Mouse (Mus musculus) midbrain, embryonic 11.5 days (tissue): ENCODE measurements at regions not wholly inside any gene's neighbourhood (a gene's known extent, or its start where the extent isn't known, plus 50 kb on each side); places are given as distances from the start of the nearest gene placed in this dataset.

Source experiments
- ATAC-seq: fragments of 200-750 bp; cut with Nextera tagmentation; 2 replicates; pipeline ENCODE4 v1.8.0; 2017; ENCODE audit warnings: moderate TSS enrichment, moderate library complexity; ENCODE audit not compliant: low FRiP score
- DNase-seq: peaks from one replicate; pipeline ENCODE4 v3.0.0; 2015; ENCODE audit warnings: low spot score; ENCODE audit errors: missing footprints
- H3K27ac ChIP-seq: fragments of 300-500 bp; sonication (generic); 2 replicates; pipeline ENCODE4 v1.5.1; 2014; ENCODE audit warnings: low read depth, low read length
- H3K27me3 ChIP-seq: fragments of 300-500 bp; sonication (generic); 2 replicates; pipeline ENCODE4 v1.6.1; 2014; ENCODE audit warnings: mild to moderate bottlenecking, low read length, moderate library complexity, mixed read lengths; ENCODE audit not compliant: control insufficient read depth, insufficient read depth
- H3K36me3 ChIP-seq: fragments of 300-500 bp; sonication (generic); 2 replicates; pipeline ENCODE4 v1.6.1; 2014; ENCODE audit warnings: mild to moderate bottlenecking, low read length, moderate library complexity, mixed read lengths; ENCODE audit not compliant: control insufficient read depth, insufficient read depth
- H3K4me1 ChIP-seq: fragments of 300-500 bp; sonication (generic); 2 replicates; pipeline ENCODE4 v1.6.1; 2014; ENCODE audit warnings: low read length; ENCODE audit not compliant: control insufficient read depth, insufficient read depth
- H3K4me2 ChIP-seq: fragments of 300-500 bp; sonication (generic); 2 replicates; pipeline ENCODE4 v1.6.1; 2014; ENCODE audit warnings: mild to moderate bottlenecking, moderate library complexity
- H3K4me3 ChIP-seq: fragments of 300-500 bp; sonication (generic); 2 replicates; pipeline ENCODE4 v1.5.1; 2014; ENCODE audit warnings: low read depth, low read length
- H3K9ac ChIP-seq: fragments of 300-500 bp; sonication (generic); 2 replicates; pipeline ENCODE4 v1.6.1; 2014; ENCODE audit warnings: low read length
- H3K9me3 ChIP-seq: fragments of 300-500 bp; sonication (generic); 2 replicates; pipeline ENCODE4 v1.6.1; 2016; ENCODE audit warnings: low read length; ENCODE audit not compliant: control insufficient read depth
- WGBS: fragments of 180-500 bp; shearing (Covaris S2); extraction: QIAGEN DNeasy Blood & Tissue Kit; methylation state at CpG from one replicate; pipeline ENCODE4 v1.1.7; 2014; 5-methylcytosine and 5-hydroxymethylcytosine counted together

DNA sequence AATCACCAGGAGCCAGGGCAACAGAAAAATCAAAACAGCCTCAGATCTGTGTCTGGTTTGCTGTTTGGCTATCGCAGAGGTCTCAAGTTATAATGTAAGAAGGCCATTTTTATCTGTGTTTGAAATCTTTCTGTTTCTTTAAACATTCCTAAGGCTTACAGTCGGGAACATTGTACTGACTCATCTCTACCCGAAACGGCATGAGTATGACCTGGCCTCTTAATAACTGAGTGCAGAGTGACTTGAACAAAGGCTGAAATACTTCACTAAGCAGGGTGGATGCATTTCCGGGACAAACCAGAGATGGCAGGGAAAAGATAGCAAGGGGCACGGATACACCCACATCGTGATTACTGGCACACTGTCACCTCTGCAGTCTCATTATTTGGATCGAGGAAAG, 355.1 kb downstream of the Nedd1 start:
- DNase-seq = no peak
- Histone ChIP-seq H3K4me1 (no peaks in the 10 kb centered on the region), H3K9ac (no peak overlapping the region), H3K4me2 (no peak overlapping the region), H3K27me3 (no peaks in the 10 kb centered on the region), H3K9me3 (no peaks in the 10 kb centered on the region), H3K27ac (no peak overlapping the region), H3K36me3 (no peaks in the 10 kb centered on the region), H3K4me3 (no peak overlapping the region)
- ATAC-seq = no peak
- WGBS = 88% methylated on average over 8 of the region's 8 CpGs

DNA sequence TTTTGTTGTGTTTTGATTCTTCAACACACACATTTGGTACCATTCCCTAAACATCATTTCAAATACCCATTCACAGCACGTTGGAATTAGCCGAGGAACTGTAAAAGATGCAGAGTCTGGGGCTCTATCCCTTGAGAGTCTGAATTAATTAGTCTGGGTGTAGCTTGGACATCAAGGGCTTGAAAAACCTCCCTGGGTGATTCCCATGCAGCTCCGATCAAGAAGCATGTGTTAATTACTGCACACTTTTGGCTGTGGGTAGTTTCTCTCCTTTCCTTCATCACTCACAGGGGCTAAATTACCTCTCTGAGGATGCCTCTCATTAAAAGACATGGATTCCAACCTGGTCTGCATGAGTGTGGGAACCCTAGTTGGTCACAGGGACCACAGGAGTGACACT, 365.5 kb downstream of the Nedd1 start:
- no peak overlapping the region for H3K4me2 ChIP-seq
- H3K4me1 ChIP-seq = no peaks in the 10 kb centered on the region
- H3K9ac ChIP-seq = no peak overlapping the region
- DNase-seq (no peak), ATAC-seq (no peak)
- no peaks in the 10 kb centered on the region for H3K36me3 ChIP-seq
- WGBS = 62% methylated on average over 3 of the region's 3 CpGs
- no peak overlapping the region for H3K4me3 ChIP-seq
- no peak overlapping the region for H3K27ac ChIP-seq
- H3K27me3 ChIP-seq = no peaks in the 10 kb centered on the region
- H3K9me3 ChIP-seq = no peaks in the 10 kb centered on the region

DNA sequence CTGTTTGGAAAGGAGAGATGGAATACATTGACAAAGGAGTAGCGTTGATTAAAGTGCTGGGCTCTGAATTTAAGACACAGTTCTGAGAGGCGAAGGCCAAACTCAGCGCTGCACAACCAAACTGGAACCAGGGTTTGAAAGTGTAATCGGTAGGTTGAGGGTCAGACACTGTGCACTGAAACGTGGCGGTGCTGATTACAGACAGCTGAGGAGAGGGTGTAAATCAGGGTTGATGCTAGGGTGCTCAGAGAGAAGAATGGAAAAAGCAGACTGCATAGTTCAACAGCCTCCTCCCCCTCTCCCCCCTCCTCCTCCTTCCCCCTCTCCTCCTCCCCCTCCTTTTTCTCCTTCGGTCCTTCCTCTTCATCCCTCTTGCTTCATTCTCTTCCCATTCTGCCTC, 373.2 kb downstream of the Nedd1 start:
- no peaks in the 10 kb centered on the region for H3K36me3 ChIP-seq
- 82% methylated on average over 7 of the region's 7 CpGs for WGBS
- H3K4me2 ChIP-seq = no peak overlapping the region
- no peaks in the 10 kb centered on the region for H3K27me3 ChIP-seq
- ATAC-seq (no peak), DNase-seq (no peak)
- H3K4me1 ChIP-seq = no peaks in the 10 kb centered on the region; the same call in 1 of the 2 replicates
- no peak overlapping the region for H3K9ac ChIP-seq
- no peak overlapping the region for H3K27ac ChIP-seq
- H3K4me3 ChIP-seq = no peak overlapping the region
- H3K9me3 ChIP-seq = no peaks in the 10 kb centered on the region

DNA sequence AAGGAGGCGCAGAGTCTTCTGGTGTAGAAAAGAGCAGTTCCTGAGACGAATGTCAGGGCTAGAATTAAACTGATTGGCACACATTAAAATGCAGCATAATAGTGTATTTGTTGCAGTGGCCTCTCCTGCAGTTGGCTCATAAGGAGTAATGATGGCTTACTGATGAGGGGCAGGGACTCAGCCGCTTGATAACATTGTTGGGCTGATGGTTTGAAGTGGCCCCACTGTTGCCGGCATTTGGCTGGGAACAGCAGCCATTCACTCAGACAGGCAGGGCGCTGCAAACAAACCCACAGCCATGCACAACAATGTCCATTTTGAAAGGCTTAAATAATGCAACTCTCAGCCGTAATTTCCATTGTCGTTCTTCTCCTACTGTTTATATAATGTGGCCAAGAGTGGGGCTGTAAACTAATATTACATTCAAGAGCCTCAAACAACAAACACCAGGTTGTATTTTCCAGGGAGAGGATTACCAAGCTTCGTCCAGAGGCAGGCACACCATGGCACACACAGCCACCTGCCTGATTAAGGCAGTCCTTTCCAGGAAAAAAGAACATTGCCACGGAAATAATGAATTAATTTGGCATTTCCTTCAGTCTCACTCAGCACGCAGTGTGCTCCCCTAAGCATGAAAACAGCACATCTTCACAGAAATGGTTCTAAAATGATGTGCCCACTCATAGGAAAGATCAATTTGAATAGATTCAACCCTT, 374.1 kb downstream of the Nedd1 start:
- H3K36me3 ChIP-seq = no peaks in the 10 kb centered on the region
- no peaks in the 10 kb centered on the region; the same call in 1 of the 2 replicates for H3K4me1 ChIP-seq
- H3K4me3 ChIP-seq = no peak overlapping the region
- H3K9me3 ChIP-seq = no peaks in the 10 kb centered on the region
- ATAC-seq (no peak), DNase-seq (peak; percentile 75)
- H3K27me3 ChIP-seq = no peaks in the 10 kb centered on the region
- no peak overlapping the region for H3K4me2 ChIP-seq
- no peak overlapping the region for H3K27ac ChIP-seq
- WGBS = 69% methylated on average over 10 of the region's 10 CpGs
- H3K9ac ChIP-seq = no peak overlapping the region

DNA sequence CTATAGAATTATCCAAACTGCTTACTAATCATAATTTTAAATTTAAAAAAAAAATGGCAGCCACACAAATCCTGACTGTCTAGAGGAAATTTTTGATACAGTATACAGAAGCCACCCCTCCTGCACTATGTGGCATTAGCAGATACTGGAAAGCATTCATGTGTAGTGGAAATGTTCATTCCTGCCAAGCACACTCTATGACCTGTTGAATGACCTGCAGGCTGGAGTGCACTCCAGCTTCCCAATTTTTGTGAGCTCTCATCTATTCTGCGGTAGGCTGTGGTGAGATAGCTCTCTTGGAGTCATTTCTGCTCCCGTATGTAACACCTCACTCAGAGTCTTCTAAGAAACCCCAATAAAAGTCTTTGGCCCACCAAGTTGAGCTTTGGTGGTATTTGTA, 382.5 kb downstream of the Nedd1 start:
- no peaks in the 10 kb centered on the region for H3K27me3 ChIP-seq
- WGBS = 85% methylated on average over 2 of the region's 2 CpGs
- no peak for DNase-seq
- no peak overlapping the region for H3K27ac ChIP-seq
- no peak overlapping the region for H3K4me2 ChIP-seq
- H3K4me1 ChIP-seq = no peaks in the 10 kb centered on the region
- H3K9ac ChIP-seq = no peak overlapping the region
- ATAC-seq = no peak
- no peaks in the 10 kb centered on the region for H3K36me3 ChIP-seq
- no peaks in the 10 kb centered on the region for H3K9me3 ChIP-seq
- H3K4me3 ChIP-seq = no peak overlapping the region

DNA sequence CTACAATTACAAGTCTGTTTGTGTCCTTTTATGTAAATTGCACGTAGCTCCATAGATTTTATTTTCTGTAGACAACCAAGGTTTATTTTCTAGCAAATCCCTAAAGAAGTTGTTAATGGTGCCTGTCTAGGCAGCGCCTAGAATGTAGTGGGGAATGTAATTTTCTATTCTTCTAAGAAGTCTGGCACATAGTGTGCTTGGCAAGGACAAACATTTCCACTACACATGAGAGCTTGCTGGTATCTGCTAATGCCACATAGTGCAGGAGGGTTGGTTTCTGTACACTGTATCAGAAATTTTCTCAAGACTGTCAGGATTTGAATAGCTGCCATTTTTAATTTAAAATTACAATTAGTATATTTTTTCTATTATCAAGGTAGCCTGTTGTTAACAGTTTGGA, 385.3 kb downstream of the Nedd1 start:
- no peak for DNase-seq

DNA sequence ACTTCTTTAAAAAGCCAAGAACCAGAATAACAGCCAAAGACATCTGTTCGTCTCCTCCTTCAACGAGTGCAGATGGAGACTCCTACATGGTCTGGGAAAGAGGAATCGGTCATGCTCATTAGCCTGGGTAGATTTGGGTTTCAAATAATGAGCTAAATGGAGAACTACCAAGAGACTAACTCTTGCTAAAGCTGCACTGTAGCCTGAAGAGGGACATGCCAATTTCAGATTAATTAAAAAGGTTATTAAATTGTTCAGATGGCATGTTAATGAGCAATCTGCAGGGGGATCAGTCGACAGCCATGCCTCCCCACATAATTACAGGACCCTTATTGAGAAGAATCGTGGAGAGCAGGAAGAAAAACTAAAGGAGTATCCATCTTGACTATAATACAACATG, 386.1 kb downstream of the Nedd1 start:
- Histone ChIP-seq H3K9ac (no peak overlapping the region), H3K27me3 (no peaks in the 10 kb centered on the region), H3K36me3 (no peaks in the 10 kb centered on the region), H3K27ac (no peak overlapping the region), H3K4me2 (no peak overlapping the region), H3K4me1 (peaks cover 14% of the 10 kb centered on the region), H3K9me3 (no peaks in the 10 kb centered on the region), H3K4me3 (no peak overlapping the region)
- WGBS = 82% methylated on average over 5 of the region's 5 CpGs
- ATAC-seq (no peak), DNase-seq (no peak)

More for the DNA sequence above, 385.3 kb downstream of the Nedd1 start:
- Histone ChIP-seq H3K27ac (no peak overlapping the region), H3K27me3 (no peaks in the 10 kb centered on the region), H3K4me2 (no peak overlapping the region), H3K4me1 (peaks cover 14% of the 10 kb centered on the region), H3K4me3 (no peak overlapping the region), H3K36me3 (no peaks in the 10 kb centered on the region), H3K9ac (no peak overlapping the region), H3K9me3 (no peaks in the 10 kb centered on the region)
- WGBS = 93% methylated on average over 2 of the region's 2 CpGs
- ATAC-seq = no peak

DNA sequence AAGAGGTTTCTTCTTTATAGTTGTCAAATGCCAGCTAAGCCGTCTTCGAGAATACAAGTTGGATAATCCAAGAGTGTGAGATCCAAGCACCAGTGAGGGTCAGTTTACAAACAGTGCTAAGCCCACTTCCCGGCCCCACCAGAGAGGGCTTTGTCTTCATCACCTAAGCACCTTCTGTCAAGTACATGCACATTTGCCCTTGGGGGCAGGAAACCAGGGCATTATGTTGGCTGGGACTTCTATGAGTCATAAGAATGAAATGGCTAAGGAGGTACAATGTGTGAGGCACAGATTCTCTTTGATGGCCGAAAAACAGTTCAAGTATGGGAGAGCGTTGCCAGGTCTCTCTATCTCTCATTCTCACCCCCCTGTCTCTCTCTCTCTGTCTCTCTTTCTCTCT, 387.1 kb downstream of the Nedd1 start:
- ATAC-seq (no peak), DNase-seq (no peak)
- no peaks in the 10 kb centered on the region for H3K27me3 ChIP-seq
- H3K36me3 ChIP-seq = no peaks in the 10 kb centered on the region
- 72% methylated on average over 5 of the region's 5 CpGs for WGBS
- H3K4me2 ChIP-seq = no peak overlapping the region
- peaks cover 14% of the 10 kb centered on the region for H3K4me1 ChIP-seq
- H3K9me3 ChIP-seq = no peaks in the 10 kb centered on the region
- no peak overlapping the region for H3K9ac ChIP-seq
- H3K4me3 ChIP-seq = no peak overlapping the region
- H3K27ac ChIP-seq = no peak overlapping the region

DNA sequence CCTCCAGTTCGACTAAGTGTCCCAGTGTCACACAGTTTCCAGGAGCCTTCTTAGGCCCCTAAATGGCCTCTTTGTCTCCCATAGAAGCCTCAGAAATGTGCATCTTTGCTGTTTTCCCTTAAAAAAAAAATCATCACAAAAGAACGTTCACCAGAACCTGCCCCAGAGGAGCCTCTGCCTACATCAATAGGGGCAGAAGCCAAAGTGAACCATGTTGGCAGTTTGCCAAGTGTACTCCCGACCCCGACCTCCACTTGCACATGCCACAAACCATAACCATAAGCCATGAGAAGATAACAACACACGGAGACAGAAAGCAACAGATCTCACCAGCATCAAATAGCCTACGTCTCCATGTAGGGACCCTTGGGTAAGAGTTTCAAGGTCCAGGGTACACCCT, 388.4 kb downstream of the Nedd1 start:
- WGBS = 44% methylated on average over 6 of the region's 6 CpGs
- ATAC-seq (no peak), DNase-seq (peak; percentile 82)
- Histone ChIP-seq H3K27me3 (no peaks in the 10 kb centered on the region), H3K27ac (peak overlapping the region; percentile 55), H3K4me3 (no peak overlapping the region), H3K9ac (no peak overlapping the region), H3K9me3 (no peaks in the 10 kb centered on the region), H3K4me2 (no peak overlapping the region), H3K4me1 (peaks cover 14% of the 10 kb centered on the region), H3K36me3 (no peaks in the 10 kb centered on the region)
